Mouse (Mus musculus) central nervous system, embryonic 18 days (tissue): Measurements from ENCODE around the gene Ndufa13. TPM values are rescaled to one million over a fixed set of nuclear protein-coding genes. Genes with fewer than 3 reads are reported as not detected.

Experiments
- polyA plus RNA-seq: library from polyadenylated mRNA; depleted of rRNA; stranded (reverse); fragments of >200 nt; gene quantifications from 2 replicates; pipeline ENCODE4 v1.2.3, GENCODE M21; 2012; rRNA removed

Gene Ndufa13
- 120 and 129 TPM in 2 replicates for polyA plus RNA-seq

GRCm38 (mm10) chr8:69902163-69903062 is at the start of gene Ndufa13, which contains the start of the genes Tssk6 and Yjefn3:
TSS of gene Ndufa13 (minus strand) at chr8:69902558.
TSS of gene Tssk6 (plus strand) at chr8:69902184.
TSS of gene Yjefn3 (minus strand) at chr8:69902712.

DNA sequence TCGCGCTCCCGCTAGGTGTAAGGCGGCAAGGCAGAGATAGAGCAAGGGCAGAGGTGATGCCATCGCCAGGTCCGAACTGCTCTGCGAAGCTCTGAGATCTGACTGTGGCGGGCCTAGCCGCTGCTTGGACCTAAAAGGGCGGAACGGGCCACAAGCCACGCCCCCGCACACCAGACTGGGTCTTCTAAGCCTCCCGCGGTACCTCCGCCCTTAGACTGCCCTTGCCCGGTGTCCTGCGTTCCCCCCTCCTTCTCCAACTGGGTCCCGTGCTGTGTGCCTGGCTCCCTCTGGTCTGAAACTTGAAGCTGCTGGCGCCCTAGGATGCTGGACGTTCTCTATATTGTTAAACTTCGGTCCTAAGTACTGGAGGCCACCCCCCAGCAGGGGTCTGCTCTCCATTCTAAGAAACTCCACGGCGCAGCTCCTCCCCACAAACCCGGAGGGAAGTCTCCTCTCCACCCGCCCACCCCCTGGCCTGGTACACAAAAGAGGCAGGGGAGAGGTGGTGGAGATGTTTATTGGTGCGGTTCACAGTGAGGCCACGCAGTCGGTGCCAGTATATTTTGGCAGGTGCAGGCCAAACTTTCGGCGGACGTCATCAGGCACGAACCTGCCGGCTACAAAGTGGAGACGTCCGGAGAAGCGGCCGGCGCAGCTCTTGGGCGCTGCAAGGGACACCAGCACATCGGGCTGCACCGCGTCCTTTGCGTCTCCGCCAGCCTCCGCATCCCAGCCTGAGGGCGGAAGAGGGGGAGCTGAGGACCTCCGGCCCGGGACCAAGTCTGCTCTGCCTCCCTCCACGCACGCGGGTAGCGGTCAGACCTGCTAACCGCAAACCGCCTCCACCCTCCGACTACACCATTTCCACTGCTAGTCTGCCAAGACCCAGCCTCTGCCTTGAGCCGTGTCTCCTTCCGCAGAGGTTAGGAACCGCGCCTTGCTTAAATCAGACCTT is 14.8 kb downstream of the Ndufa13 start, which contains the start of gene Cilp2:
Gene Cilp2, minus strand, starts transcription at position 399 of the 955 bp plus-strand sequence.

Other genes starting within 250 kb of the Ndufa13 start
- gene Zfp964, start 248.1 kb downstream of the Ndufa13 start, polyA plus RNA-seq, result 2.4 and 2.8 TPM in 2 replicates
- 16.3 and 17.7 TPM in 2 replicates for gene Zfp869, start 191.8 kb downstream of the Ndufa13 start, polyA plus RNA-seq
- gene Zfp963, start 152.6 kb downstream of the Ndufa13 start, polyA plus RNA-seq, result 7.2 and 8.6 TPM in 2 replicates
- 0.95 and 1.2 TPM in 2 replicates for gene Gm20422, start 127.7 kb downstream of the Ndufa13 start, polyA plus RNA-seq
- 75.2 and 80.1 TPM in 2 replicates for gene Atp13a1, start 111.4 kb downstream of the Ndufa13 start, polyA plus RNA-seq
- 32.2 and 32.9 TPM in 2 replicates for gene Zfp866, start 111.4 kb downstream of the Ndufa13 start, polyA plus RNA-seq
- gene Gmip, start 93.9 kb downstream of the Ndufa13 start, polyA plus RNA-seq, result 85.4 and 95.9 TPM in 2 replicates
- gene Lpar2, start 80.1 kb downstream of the Ndufa13 start, polyA plus RNA-seq, result 5.8 and 6.4 TPM in 2 replicates
- gene Pbx4, start 70.1 kb downstream of the Ndufa13 start, polyA plus RNA-seq, result 29.2 and 35.4 TPM in 2 replicates
- gene Cilp2, start 14.9 kb downstream of the Ndufa13 start, polyA plus RNA-seq, result 7.6 and 7.8 TPM in 2 replicates
- gene Tssk6, start 374 bp downstream of the Ndufa13 start, polyA plus RNA-seq, result 0.47 and 0.51 TPM in 2 replicates
- gene Yjefn3, start 154 bp upstream of the Ndufa13 start, polyA plus RNA-seq, result 10.8 and 11.7 TPM in 2 replicates
- gene Gatad2a, start 93.8 kb upstream of the Ndufa13 start, polyA plus RNA-seq, result 20.8 and 21.0 TPM in 2 replicates
- 115 and 119 TPM in 2 replicates for gene Mau2, start 140.2 kb upstream of the Ndufa13 start, polyA plus RNA-seq
- gene Sugp1, start 140.3 kb upstream of the Ndufa13 start, polyA plus RNA-seq, result 26.0 and 28.5 TPM in 2 replicates
- gene Tm6sf2, start 170.4 kb upstream of the Ndufa13 start, polyA plus RNA-seq, result 5.8 and 6.4 TPM in 2 replicates
- 0.53 and 0.70 TPM in 2 replicates for gene Hapln4, start 180.9 kb upstream of the Ndufa13 start, polyA plus RNA-seq
- 80.6 and 97.8 TPM in 2 replicates for gene Ncan, start 218.3 kb upstream of the Ndufa13 start, polyA plus RNA-seq
- gene Nr2c2ap, start 228.8 kb upstream of the Ndufa13 start, polyA plus RNA-seq, result 28.4 and 28.9 TPM in 2 replicates
- gene Rfxank, start 236.6 kb upstream of the Ndufa13 start, polyA plus RNA-seq, result 14.2 and 16.7 TPM in 2 replicates
- gene Borcs8, start 236.9 kb upstream of the Ndufa13 start, polyA plus RNA-seq, result 107 and 110 TPM in 2 replicates
- gene Mef2b, start 237.2 kb upstream of the Ndufa13 start, polyA plus RNA-seq, result 0.31 and 0.49 TPM in 2 replicates